Mouse (Mus musculus): ENCODE measurements around the gene 1110008P14Rik.

1110008P14Rik gene

DNA sequence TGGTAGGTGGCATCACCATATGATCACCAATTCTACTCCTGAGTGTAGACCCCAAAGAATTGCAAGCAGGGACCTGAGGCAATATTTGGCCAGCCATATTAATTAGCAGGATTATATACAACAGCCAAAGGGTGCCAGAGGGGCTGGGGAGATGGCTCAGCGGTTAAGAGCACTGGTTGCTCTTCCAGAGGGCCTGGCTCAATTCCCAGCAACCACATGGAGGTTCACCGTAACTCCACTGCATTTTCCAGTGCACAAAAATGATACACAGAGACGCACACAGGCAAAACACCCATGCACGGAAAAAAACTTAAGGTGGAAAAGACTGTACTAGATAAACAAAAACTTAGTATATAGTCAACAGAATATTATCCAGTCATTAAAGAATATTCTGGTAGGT is 54.5 kb downstream of the 1110008P14Rik start:
- no peak for DNase-seq (ENCODE audit: low read depth, low spot score)

More for the DNA sequence above, 54.5 kb downstream of the 1110008P14Rik start:
- Histone ChIP-seq H3K36me3 (ENCODE audit: control insufficient read depth, insufficient read depth, low read length, poor library complexity, severe bottlenecking) (no peaks in the 10 kb centered on the region), H3K27me3 (ENCODE audit: control insufficient read depth, insufficient read depth, low read length, poor library complexity, severe bottlenecking) (no peaks in the 10 kb centered on the region)

Measured in splenic B cell, adult 2 months (primary cell).